Mouse (Mus musculus) gastrocnemius, postnatal 4 days (tissue): Measurements from ENCODE around the gene Mthfs. TPM values are rescaled to one million over a fixed set of nuclear protein-coding genes. Genes with fewer than 3 reads are reported as not detected.
"Not testable (repeated sequence)": the region's sequence is repeated elsewhere in the genome, so short reads cannot be mapped to it uniquely, and the experiment has no call there.

Experiments used
- DNase-seq, 2 experiments: peaks; one replicate each; pipeline ENCODE4 v3.0.0; 2021 to 2022; ENCODE audit warnings: low spot score in 2 of 2, mixed read lengths in 2 of 2
- long read RNA-seq, 2 experiments: library from polyadenylated mRNA; stranded (forward); transcript quantifications; one replicate each; pipeline ENCODE4 v2.0.0; 2021
- total RNA-seq, 2 experiments: library from RNA; stranded (reverse); gene quantifications; 2 replicates each; pipeline ENCODE4 v1.2.3; 2021

Gene Mthfs
- 10 to 100 TPM; 14.3 to 18.1 TPM for total RNA-seq
- long read RNA-seq, experiment 1, partial matches to known transcripts: 0 of 9 reads
- long read RNA-seq, experiment 1, other reads (novel, unspliced or antisense): 5 of 9 reads
- long read RNA-seq, experiment 2, partial matches to known transcripts: 0 of 9 reads
- long read RNA-seq, experiment 2, other reads (novel, unspliced or antisense): 6 of 9 reads

DNA sequence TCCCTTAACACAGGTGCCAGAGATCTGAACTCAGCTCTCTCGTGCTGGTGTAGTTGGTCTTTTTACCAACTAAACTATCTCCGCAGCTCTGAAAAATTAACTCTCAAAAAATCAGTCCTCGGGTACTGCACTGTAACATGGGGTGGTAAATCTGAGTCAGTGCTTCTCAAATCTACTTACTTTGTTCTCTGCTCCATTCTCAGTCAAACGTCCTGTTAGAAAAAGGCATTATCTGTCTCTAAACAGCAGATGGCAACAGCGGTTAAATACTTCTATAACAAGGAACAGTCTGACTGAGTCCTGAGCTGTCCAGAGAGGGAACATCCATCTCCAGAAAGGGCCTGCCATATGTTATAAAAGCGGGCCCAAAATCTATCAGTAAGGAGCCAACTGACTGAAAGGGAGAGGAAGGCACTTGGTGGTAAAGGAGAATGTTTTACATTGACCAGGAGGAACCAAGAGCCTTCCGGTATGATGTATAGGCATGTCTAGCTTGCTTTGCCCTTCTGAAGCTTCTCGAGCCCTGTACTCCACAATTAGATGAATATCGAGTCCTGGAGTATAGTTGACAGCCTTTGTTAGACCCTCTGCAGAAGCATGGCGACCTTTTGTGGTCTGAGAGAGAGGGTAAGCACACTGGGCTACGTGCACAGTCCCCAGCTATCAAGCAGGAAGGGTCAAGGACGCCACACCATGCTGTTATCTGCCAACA lies at the start of gene Mthfs:
Gene Mthfs (plus strand): TSS at position 324 of the 712 bp plus-strand sequence.
- DNase-seq: not testable (repeated sequence)

DNA sequence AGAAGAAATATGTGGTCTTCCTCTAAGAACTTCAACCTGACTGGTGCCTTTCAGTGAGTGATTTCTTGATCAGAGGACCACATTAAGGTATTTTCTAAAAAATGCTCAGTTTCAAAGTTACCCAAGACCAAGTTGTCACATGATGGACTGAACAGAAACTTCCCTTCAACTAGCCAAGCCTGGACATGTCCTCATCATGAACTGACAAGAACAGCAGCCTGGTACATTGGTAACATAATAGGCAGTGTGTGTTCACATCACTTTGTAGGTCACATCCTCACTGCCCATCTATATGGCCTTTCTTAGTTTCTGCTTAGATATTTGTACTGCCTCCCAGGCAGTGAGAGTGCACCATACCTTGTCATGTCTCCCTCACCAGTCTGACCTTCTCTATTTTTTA lies 37.9 kb upstream of the Mthfs start:
- not testable (repeated sequence) for DNase-seq

DNA sequence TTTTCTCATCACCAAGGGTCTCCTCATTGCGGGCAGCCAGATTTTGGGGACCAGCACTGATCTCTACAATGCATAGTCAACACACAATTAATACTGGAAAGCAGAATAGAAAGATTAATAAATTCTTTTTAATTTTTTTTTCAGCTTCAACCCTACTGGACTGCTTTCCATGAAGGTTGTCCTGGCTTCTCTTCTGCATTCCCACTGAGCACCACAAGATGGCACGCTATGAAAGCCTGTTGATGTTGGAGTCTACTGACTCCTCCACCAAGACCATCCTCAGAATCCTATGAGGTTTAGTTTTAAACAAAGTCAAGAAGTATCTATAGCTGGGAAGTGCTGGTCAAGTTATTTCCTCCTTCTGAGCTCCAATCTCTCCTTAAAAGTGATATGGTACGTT lies 31.6 kb upstream of the Mthfs start:
- peak; percentile 20 to 47 for DNase-seq

DNA sequence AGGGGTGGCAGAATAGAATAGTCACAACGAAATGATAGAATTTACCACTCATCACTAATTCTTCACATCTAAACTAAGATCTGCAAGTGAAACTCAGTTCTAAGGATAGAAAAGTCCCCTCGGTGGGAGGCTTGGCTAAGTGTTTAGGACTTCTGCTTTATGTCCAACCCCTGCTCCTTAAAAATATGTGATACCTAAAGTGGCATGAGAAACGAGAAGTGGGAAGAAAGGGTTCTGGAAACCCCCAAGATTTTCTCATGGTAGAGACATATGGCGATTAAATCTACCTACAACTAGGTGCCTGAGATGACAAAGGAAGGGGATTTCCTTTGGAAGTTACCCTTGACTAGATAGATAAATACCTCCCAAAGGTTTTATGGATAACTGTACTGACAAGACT lies 31.0 kb upstream of the Mthfs start:
- DNase-seq: not testable (repeated sequence)

DNA sequence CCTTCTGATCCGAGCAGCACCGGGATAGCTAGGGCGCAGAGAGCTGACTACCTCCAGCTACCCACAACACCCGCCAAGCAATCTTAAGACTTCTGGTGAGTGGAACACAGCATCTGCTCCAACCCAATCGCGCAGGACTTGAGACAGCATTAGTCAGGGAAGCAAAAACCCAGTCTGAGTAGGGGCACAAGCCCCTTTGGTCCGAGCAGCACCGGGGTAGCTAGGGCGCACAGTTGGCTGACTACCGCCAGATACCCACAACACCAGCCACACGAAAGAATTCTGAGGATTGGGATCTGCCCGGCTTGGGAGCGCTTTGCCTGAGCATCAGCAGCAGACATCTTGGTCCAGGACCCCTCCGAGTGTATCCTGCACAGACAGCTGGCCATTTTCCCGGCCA lies 23.5 kb upstream of the Mthfs start:
- DNase-seq: not testable (repeated sequence)

DNA sequence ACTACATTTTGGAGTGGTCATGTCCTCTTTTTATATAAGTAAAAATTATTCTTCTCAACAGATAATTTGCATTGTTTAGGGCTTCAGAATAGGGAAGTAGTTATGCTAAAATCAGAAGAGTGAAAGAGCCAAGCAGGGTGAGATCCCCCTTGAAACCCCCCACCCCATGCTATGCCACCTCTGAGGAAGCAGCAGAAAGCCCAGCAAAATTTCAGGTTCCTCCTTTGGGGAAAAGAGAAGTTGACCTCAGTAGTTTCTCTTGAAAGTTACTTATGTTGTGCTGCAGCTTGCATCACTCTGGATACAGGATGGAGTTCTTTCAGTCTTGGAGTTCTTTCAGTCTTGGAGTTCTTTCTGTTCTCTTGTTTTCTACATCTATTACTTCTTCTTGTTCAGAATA lies 15.0 kb upstream of the Mthfs start:
- DNase-seq: not testable (repeated sequence)

DNA sequence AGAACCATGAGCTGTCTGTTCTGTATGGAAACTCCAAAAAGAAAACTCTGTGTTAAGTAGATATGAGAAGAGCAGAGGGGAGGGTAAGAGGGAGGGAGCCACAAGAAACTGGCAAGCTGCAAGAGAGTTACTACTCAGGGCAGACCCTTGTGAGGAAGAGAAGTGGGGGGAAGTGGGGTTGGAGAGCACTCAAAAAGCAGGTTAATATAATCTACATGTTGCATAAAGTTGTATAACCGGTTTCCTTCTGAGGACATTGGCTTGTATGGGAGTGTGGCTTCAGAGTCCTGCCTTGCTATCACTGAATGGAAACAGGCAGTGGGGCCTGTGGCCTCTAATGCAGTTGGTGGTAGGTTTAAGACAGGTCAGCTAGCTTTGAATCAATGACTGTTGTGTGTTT lies 13.0 kb upstream of the Mthfs start:
- DNase-seq: not testable (repeated sequence)

DNA sequence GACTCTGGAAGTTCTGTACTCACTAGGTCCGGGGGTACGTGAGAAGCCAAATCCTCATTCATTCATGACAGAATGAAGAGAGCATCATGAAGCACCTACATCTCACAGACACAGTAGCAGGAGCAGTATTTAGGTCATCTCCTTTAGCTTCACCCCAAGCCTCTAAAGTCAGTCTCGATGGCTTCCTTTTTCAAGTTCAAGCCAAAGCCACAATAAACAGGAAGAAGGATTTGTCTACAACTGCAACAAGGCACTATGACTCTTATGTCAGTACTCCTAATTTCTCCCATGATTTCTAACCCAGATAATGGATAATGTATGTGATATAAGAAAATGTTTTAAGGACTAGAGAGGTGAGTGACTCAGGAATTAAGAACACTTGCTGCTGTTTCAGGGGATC lies 12.1 kb upstream of the Mthfs start:
- not testable (repeated sequence) for DNase-seq

DNA sequence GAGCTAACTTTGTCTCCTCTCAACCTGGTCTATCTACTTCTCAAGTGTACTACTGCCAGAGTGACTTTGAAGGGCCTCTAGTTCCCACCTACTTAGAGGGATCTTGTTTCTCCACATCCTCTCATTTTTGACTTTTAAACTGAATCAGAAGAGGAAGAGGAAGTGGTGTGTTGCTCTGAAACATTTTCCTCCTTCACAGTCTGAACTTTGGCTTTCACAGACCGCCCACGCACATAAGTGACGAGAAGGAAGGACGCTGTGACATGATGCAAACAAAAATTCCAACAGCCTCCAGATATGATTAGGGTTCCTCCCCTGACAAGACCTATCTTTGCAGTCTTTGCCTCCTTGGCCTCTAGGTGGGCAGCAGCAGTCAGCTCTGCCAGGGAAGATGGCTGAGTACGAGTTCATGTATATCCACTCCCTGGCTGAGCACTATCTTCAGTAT lies 11.5 kb upstream of the Mthfs start, which contains the start of the genes Bcl2a1b and Gm29094:
Gene Bcl2a1b (plus strand): TSS at position 241 of the 448 bp plus-strand sequence.
Gene Gm29094 (plus strand): TSS at position 411 of the 448 bp plus-strand sequence.
- DNase-seq: not testable (repeated sequence)

DNA sequence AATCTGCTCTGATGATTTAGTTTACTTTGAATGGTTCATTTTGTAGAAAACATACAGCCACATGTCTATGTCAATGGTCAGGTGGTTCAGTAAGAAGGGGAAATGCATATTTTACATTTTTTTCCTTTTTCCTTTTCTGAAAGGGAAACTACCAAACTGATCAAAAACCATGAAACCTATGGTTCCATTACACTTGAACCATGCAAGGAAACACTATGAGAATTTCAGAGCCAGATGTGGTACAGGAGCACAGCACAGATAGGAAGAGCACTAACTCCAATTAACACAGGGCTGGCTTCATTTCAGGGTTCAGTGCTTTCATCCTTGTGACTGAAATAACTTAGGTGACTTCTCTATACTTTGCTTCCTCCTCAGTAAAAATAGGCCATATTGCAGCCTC lies 8.2 kb upstream of the Mthfs start:
- not testable (repeated sequence) for DNase-seq

DNA sequence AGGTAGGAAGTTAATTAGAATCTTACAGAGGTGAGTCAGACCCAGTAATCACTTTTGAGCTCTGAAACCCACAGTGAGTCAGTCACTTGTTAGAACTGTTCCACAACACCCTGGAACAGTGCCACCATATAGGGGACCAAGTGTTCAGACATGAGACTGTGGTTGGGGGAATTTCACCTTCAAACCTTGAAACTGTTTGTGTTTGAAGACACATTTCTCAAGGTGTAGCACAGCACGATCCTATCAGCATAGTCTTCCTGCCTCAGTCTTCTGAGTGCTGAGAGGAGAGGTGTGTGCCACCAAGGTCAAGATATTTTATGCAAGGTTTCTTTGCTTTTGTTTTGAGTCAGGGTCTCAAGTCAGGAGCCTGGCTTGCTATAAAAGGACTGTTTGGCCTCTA lies 1.5 kb upstream of the Mthfs start:
- DNase-seq: not testable (repeated sequence)

DNA sequence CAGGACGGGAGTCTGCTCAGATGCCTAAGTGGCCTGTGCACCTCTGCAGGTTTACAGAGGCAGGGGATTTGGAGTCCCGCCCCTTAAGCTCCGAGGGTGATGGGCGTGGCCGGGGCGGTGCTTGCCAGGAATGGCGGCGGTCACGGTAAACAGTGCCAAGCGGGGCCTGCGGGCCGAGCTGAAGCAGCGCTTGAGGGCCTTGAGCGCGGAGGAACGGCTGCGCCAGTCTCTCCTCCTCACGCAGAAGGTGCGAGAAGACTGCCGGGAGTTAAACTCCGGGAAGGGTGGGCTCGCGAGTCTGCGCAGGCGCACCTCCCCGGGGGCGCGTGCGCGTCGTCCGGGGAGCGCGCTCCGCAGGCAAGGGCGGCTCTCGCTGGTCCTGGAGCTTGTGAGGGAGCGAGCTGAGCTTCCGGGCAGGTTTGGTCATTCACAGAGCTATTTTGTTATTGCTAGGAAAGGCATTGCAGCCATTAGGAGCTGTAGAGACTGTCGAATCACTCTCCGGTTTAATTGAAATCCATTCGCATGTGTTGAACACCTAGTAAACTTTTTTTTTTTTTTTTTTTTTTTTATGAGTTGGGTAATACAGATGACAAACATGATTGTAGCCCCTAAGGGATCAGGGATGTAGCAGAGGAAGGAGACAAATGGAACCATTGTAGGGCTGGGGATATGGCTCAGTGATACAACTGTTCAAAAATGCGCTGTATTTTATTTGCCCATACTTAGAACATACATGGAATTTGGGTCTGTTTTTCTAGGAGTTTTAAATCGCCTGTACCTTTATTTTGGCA lies 786 bp downstream of the Mthfs start:
- DNase-seq: peak; percentile 52 to 82

DNA sequence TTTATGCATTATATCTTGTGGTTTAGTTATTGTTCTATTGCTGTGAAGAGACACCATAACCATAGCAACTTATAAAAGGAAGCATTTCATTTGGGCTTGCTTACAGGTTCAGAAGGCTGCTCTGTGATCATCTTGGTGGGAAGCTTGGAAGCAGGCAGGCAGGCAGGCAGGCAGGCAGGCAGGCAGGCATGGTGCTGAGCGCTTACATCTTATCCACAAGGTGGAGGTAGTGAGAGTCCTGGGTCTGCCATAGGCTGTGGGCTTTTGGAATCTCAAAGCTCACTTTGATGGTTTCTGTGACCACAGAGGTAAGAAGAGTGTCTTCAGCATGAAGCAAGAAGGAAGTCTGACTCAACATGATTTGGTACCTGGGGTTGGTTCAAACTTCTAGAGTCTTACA lies 2.0 kb downstream of the Mthfs start:
- DNase-seq: peak in 1 of 2 experiments; percentile 18

DNA sequence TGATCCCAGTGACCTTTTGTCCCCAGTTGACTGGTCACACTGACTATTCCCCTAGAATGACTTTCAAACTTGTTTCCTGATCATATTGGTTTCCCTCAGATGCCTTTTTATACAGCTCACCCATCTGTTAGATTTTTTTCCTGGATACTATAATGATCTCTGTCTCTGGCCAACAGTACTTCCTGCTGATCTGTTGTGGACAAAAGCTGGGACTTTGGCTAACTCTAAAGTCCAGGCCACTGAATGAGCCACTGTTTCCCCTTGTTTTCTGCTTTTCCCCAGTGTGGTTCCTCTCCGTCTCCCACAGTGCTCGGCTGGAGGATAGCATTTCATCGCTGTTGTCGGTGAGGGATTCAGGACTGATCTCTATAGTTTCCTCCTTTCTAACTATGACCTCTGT lies 7.7 kb downstream of the Mthfs start:
- not testable (repeated sequence) for DNase-seq

DNA sequence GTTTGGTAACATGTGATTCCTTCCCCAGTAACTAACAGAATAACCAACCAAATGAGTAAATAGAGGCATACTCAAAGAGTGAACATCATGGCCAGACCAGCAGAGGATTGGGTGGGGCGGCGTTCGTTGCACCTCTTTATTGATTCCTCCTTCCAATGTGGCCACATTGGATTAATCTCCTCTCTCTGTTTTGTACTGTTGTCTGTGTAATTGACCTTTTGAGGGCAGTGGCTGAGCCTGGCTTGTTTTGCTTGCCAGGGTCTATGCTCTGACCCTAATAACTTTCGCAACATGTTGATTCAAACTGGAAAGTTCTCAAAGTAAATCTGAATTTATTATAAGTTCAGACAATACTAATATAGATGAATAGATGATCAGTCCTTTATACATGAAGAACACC lies 9.2 kb downstream of the Mthfs start:
- DNase-seq: not testable (repeated sequence)

DNA sequence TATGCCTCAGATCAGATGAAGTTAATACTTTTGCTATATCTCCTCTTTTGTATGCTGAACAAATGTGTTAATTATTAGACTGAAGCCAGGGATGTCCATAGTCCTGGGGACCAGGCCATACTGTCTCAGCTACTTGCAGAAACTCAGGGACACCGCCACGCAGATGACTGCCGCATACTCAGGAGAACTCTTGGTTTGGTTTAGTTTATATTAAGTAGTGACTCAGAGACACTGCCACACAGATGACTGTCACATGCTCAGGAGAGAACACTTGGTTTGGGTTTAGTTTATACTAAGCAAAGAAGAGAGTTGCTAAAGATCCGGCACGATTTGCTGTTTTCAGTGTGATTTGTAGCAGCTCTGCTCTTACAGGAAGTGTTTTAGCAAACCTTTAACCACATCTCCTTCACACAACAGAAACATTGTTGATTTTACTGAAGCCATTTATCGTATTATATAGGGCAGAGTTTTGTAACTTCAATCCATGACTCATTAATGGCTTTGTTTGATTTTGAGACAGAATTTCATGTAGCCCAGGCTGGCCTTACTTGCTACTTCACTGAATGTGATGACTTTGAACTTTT lies 10.3 kb downstream of the Mthfs start:
- DNase-seq: not testable (repeated sequence)

DNA sequence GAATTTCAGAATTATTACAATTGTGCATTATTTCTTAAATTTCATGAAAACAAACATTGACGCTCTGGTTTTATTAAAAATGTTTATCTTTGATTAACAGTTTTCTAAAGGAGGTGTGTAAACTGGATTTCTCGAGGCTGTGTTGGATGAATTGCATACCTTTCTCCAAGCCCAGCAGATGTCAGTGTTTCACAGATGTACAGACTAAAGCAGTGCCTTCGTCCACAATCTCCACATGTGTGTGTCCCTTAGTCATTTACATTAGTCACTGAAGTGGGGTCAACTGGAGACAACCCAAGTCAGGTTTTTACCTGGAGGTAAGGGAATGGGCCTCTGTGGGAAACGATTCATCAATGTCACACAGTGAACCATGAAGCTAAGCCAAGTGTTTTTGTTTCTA lies 15.6 kb downstream of the Mthfs start:
- no peak for DNase-seq

DNA sequence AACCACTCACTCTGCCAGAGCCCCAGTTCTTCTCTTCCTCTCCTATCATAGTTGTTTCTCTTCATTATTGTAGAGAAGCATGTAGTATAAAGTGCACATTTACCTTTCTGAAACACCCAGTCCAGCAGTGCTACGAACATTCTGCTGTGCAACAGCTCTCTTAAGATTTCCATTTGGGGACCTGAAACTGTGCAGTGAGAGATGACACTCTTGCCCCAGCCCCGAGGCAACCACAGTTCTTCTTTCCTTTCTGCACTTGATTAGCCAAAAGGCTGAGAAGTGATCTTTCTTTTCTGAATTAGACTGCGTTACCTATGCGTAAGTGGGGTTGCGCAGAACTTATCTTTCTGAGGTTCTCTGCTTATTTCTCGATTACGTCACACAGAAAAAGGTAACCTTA lies 17.6 kb downstream of the Mthfs start:
- no peak for DNase-seq

DNA sequence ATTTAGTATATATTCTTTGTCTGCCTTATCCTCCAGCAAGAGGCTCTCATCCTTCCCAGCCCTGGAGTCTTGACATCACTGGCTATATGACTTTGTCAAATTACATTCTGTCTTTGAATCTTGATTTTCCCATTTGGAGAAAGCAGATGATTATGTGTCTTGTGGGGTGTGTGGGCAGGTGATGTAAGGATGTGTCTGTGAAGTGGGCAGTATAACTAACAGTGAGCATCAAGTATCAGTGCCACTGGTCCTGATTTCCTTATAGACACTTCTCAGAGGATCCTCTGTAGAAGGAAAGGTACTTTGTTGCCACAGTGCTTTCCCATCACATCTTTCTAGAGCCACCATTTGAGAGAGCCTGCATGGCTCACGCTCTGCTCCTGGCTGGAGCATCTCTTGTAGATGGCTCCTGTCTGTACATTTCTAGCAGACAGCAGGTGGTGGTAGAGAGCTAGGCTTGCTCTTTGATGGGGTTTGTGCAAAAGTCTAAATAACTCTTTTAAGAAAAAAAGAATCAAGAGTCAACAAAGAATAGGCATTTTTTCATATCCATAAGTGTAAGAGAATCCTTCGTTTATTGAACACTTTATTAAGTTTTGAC lies 20.5 kb downstream of the Mthfs start:
- DNase-seq: peak in 1 of 2 experiments; percentile 36

DNA sequence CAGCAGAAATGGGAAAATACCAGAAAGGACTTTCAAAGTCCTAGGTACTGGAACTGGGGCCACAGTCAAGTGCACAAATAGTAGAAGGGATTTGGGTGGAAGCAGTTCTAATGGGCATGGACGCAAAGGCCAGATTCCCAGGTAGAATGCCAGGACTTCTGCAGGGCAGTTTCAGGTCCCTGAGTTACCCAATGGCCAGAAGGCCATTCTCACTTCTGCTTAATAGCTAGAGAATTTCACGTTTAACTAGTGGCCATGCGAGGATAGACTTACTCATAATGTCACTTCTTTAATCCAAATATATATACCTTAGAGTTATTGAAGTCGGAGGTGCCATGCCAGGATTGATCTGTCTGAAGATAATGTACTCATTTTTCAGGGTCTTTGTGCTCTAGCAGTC lies 26.7 kb downstream of the Mthfs start:
- DNase-seq: not testable (repeated sequence)

DNA sequence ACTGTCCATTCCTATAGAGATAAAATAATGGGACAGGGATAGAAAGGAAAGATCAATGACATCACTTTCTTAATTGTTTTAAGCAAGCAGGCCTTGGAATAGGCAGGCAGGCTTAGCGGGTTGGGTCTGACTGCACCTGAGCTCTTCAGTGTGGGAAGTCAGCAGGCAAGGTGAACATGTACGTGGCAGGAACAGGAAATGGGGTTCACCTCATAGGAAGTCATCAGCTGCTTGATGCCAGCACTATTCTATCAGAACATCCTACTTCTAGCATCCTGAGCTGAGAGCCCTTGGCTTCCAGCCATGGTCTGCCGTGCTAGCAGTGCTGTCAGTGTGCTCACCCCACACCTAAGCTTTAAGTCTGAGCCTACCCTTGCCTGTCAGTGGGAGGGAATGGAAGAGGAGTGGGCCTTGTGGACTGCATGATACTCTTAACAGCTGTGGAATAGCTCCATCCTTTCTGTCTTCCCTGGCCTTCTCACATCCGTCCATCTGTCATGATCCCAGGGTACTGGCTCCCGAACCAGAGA lies 28.6 kb downstream of the Mthfs start:
- not testable (repeated sequence) for DNase-seq
